Mouse (Mus musculus) liver, embryonic 14.5 days (tissue): ENCODE results near the gene Nr1h3. TPM values are rescaled to one million over a fixed set of nuclear protein-coding genes. Genes with fewer than 3 reads are reported as not detected.

Experiments
- ATAC-seq: fragments of 200-750 bp; cut with Nextera tagmentation; 2 replicates; pipeline ENCODE4 v1.8.0; 2017; ENCODE audit warnings: moderate number of reproducible peaks, mild to moderate bottlenecking, moderate library complexity; ENCODE audit not compliant: insufficient read depth
- DNase-seq, 3 experiments: peaks; one replicate each; pipeline ENCODE4 v3.0.0-alpha.2; 2012 to 2013; ENCODE audit warnings: low read depth in 3 of 3, low spot score in 3 of 3
- H3K27ac ChIP-seq: fragments of 300-500 bp; sonication (generic); 2 replicates; pipeline ENCODE4 v1.5.1; 2014; ENCODE audit warnings: moderate library complexity, mild to moderate bottlenecking, control low read depth, inconsistent platforms
- H3K27me3 ChIP-seq: fragments of 300-500 bp; sonication (generic); 2 replicates; pipeline ENCODE4 v1.6.1; 2014; ENCODE audit warnings: mild to moderate bottlenecking, low read length, moderate library complexity; ENCODE audit not compliant: control insufficient read depth, insufficient read depth
- H3K36me3 ChIP-seq: fragments of 300-500 bp; sonication (generic); replicated peaks from 2 replicates; pipeline ENCODE4 v1.6.1; 2014; ENCODE audit warnings: low read depth; ENCODE audit not compliant: control insufficient read depth, insufficient read depth
- H3K4me1 ChIP-seq, 2 experiments: fragments of 200-500 bp in 1 of 2; fragments of 300-500 bp in 1 of 2; sonication (generic) in 1 of 2; replicated peaks; 2 replicates each; pipeline ENCODE4 v1.6.1; 2012 to 2014; ENCODE audit warnings: antibody characterized with exemption in 1 of 2, inconsistent platforms in 1 of 2, low read length in 1 of 2; ENCODE audit not compliant: control insufficient read depth in 2 of 2, insufficient read depth in 2 of 2
- H3K4me2 ChIP-seq: fragments of 300-500 bp; sonication (generic); 2 replicates; pipeline ENCODE4 v1.6.1; 2014; ENCODE audit warnings: low read depth, mild to moderate bottlenecking, control low read depth, moderate library complexity
- H3K4me3 ChIP-seq, 2 experiments: fragments of 200-500 bp in 1 of 2; fragments of 300-500 bp in 1 of 2; sonication (generic) in 1 of 2; 2 replicates each; pipeline ENCODE4 v1.5.1; 2012 to 2014; ENCODE audit warnings: low read depth in 2 of 2, low read length in 2 of 2, mild to moderate bottlenecking in 2 of 2, control low read depth in 1 of 2, inconsistent platforms in 1 of 2, moderate library complexity in 1 of 2; ENCODE audit not compliant: insufficient read depth in 1 of 2
- H3K9ac ChIP-seq: fragments of 300-500 bp; sonication (generic); replicated peaks from 2 replicates; pipeline ENCODE4 v1.6.1; 2014; ENCODE audit warnings: mild to moderate bottlenecking, control low read depth, moderate library complexity
- H3K9me3 ChIP-seq: fragments of 300-500 bp; sonication (generic); 2 replicates; pipeline ENCODE4 v1.6.1; 2016; ENCODE audit warnings: low read length, mixed read lengths; ENCODE audit not compliant: control insufficient read depth
- CTCF ChIP-seq: IDR thresholded peaks from 2 replicates; pipeline ENCODE4 v1.5.1; 2016; ENCODE audit warnings: antibody characterized with exemption, low read depth, control low read depth
- EP300 ChIP-seq: IDR thresholded peaks from 2 replicates; pipeline ENCODE4 v1.6.1; 2016; ENCODE audit warnings: antibody characterized with exemption, low read depth
- WGBS: fragments of 180-500 bp; shearing (Covaris S2); extraction: QIAGEN DNeasy Blood & Tissue Kit; methylation state at CpG from one replicate; pipeline ENCODE4 v1.1.7; 2014; ENCODE audit not compliant: insufficient replicate concordance; 5-methylcytosine and 5-hydroxymethylcytosine counted together
- polyA plus RNA-seq, 2 experiments: library from polyadenylated mRNA; depleted of rRNA in 1 of 2; stranded (reverse) in 1 of 2; unstranded in 1 of 2; fragments of >200 nt; fragmentation: Nextera tagmentation in 1 of 2; extraction: Ambion mirVana in 1 of 2; gene quantifications; 2 replicates each; pipeline versions ENCODE4 v1.2.1 to v1.2.3; 2012 to 2014

Nr1h3 gene
- polyA plus RNA-seq, 2 experiments = 12.7 to 14.2 TPM

DNA sequence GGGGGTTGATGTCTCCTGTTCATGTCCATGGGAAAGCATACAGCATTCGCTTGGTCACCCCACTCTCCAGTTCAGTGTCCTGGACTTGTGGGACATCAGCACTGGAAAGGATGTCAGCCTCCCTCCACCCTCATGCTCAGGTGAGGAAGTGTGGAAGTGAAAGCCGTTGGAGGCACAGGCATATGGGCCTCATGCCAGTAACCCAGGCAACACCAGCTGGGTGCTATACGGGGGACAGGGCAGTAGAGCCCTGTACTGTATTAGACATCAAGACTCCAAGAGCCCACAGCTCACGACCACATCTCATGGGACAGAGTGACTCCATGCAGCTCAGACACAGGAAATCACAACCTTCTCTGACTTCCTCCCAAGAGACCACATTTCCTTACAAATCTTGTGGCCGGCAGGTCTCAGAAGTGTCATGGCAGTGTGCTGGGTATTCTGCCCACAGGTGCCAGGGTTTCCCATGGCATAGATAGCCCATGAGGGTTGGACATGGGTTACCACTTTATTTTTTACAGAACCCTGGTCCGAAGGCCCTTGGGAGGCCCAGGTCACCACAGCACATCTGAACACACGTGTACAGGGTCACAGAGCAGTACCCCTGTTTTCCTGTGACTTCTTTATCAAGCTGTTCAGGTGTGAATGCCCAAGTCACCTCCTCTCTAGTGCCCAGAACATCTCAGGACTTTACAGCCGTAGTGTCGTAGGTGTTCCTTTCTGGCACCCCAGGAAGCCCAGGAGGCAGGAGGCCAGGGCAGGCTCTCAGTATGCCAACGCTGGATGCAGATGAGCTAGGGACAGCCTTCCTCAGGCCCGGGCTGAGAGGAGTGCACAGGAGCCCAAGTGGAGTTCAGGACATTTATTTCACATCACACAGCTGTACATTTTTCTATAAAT lies 65.9 kb downstream of the Nr1h3 start:
- TF ChIP-seq CTCF (no peak), EP300 (no peak)
- no peak overlapping the region for H3K27ac ChIP-seq
- H3K4me1 ChIP-seq = no peaks in the 10 kb centered on the region
- H3K9me3 ChIP-seq = no peaks in the 10 kb centered on the region
- no peak overlapping the region for H3K4me2 ChIP-seq
- no peaks in the 10 kb centered on the region for H3K36me3 ChIP-seq
- ATAC-seq = no peak
- H3K4me3 ChIP-seq = no peak overlapping the region
- DNase-seq = no peak
- 61% methylated on average over 11 of the region's 11 CpGs for WGBS
- H3K9ac ChIP-seq = no peak overlapping the region
- H3K27me3 ChIP-seq = no peaks in the 10 kb centered on the region

Other genes with a start within 250 kb of the Nr1h3 start
- 0.55 and 0.78 TPM in 2 replicates for gene Rapsn, start 167.2 kb downstream of the Nr1h3 start, polyA plus RNA-seq (2012; rRNA removed)
- 0.62 and 1.1 TPM in 2 replicates for gene Rapsn, start 167.2 kb downstream of the Nr1h3 start, polyA plus RNA-seq (2014; fragmentation: Nextera tagmentation; extraction: Ambion mirVana)
- gene Psmc3, start 148.8 kb downstream of the Nr1h3 start, polyA plus RNA-seq (2012; rRNA removed) = 77.7 and 126 TPM in 2 replicates
- gene Psmc3, start 148.8 kb downstream of the Nr1h3 start, polyA plus RNA-seq (2014; fragmentation: Nextera tagmentation; extraction: Ambion mirVana) = 174 and 186 TPM in 2 replicates
- 11.1 and 11.2 TPM in 2 replicates for gene Slc39a13, start 132.4 kb downstream of the Nr1h3 start, polyA plus RNA-seq (2012; rRNA removed)
- 8.1 and 8.4 TPM in 2 replicates for gene Slc39a13, start 132.4 kb downstream of the Nr1h3 start, polyA plus RNA-seq (2014; fragmentation: Nextera tagmentation; extraction: Ambion mirVana)
- gene Spi1, start 120.4 kb downstream of the Nr1h3 start, polyA plus RNA-seq (2012; rRNA removed) = 13.3 and 20.5 TPM in 2 replicates
- 12.4 and 15.6 TPM in 2 replicates for gene Spi1, start 120.4 kb downstream of the Nr1h3 start, polyA plus RNA-seq (2014; fragmentation: Nextera tagmentation; extraction: Ambion mirVana)
- gene Mybpc3, start 84.7 kb downstream of the Nr1h3 start, polyA plus RNA-seq (2012; rRNA removed) = 0.03 and 0.04 TPM in 2 replicates
- not detected in 2 replicates for gene Mybpc3, start 84.7 kb downstream of the Nr1h3 start, polyA plus RNA-seq (2014; fragmentation: Nextera tagmentation; extraction: Ambion mirVana)
- gene Madd, start 19.0 kb downstream of the Nr1h3 start, polyA plus RNA-seq (2012; rRNA removed) = 6.3 and 7.1 TPM in 2 replicates
- gene Madd, start 19.0 kb downstream of the Nr1h3 start, polyA plus RNA-seq (2014; fragmentation: Nextera tagmentation; extraction: Ambion mirVana) = 2.7 and 4.8 TPM in 2 replicates
- gene Acp2, start 51 bp upstream of the Nr1h3 start, polyA plus RNA-seq (2012; rRNA removed) = 5.9 and 7.2 TPM in 2 replicates
- 8.9 and 10.1 TPM in 2 replicates for gene Acp2, start 51 bp upstream of the Nr1h3 start, polyA plus RNA-seq (2014; fragmentation: Nextera tagmentation; extraction: Ambion mirVana)
- 8.5 and 9.0 TPM in 2 replicates for gene Ddb2, start 34.1 kb upstream of the Nr1h3 start, polyA plus RNA-seq (2012; rRNA removed)
- 4.9 and 5.9 TPM in 2 replicates for gene Ddb2, start 34.1 kb upstream of the Nr1h3 start, polyA plus RNA-seq (2014; fragmentation: Nextera tagmentation; extraction: Ambion mirVana)
- gene Pacsin3, start 53.1 kb upstream of the Nr1h3 start, polyA plus RNA-seq (2012; rRNA removed) = 8.1 and 11.2 TPM in 2 replicates
- 8.8 and 10.2 TPM in 2 replicates for gene Pacsin3, start 53.1 kb upstream of the Nr1h3 start, polyA plus RNA-seq (2014; fragmentation: Nextera tagmentation; extraction: Ambion mirVana)
- 20.9 and 25.5 TPM in 2 replicates for gene Arfgap2, start 62.1 kb upstream of the Nr1h3 start, polyA plus RNA-seq (2012; rRNA removed)
- 50.2 and 54.4 TPM in 2 replicates for gene Arfgap2, start 62.1 kb upstream of the Nr1h3 start, polyA plus RNA-seq (2014; fragmentation: Nextera tagmentation; extraction: Ambion mirVana)
- gene 1110051M20Rik, start 241.9 kb upstream of the Nr1h3 start, polyA plus RNA-seq (2012; rRNA removed) = 1.6 and 2.1 TPM in 2 replicates
- 6.6 and 7.3 TPM in 2 replicates for gene 1110051M20Rik, start 241.9 kb upstream of the Nr1h3 start, polyA plus RNA-seq (2014; fragmentation: Nextera tagmentation; extraction: Ambion mirVana)